In genomic region chr4:84675171-84675973, GRCm38 (mm10) we compare ENCODE assay signal across 8 mouse cellular contexts. TPM values are rescaled to one million over a fixed set of nuclear protein-coding genes. Genes with fewer than 3 reads are reported as not detected.
DNase-seq lines count a peak whose midpoint lies in the region; ATAC-seq lines count a peak whose summit lies in the region.

Bnc2 (minus strand) TSS chr4:84675275.

- peak; percentile 76 for ATAC-seq in embryonic facial prominence, embryonic 13.5 days (ENCODE audit: insufficient number of reproducible peaks, insufficient read depth, low FRiP score, low TSS enrichment, low read depth)
- peak; percentile 54; the same call in 1 of the 2 replicates for ATAC-seq in heart, embryonic 13.5 days (ENCODE audit: extremely low read depth, insufficient number of reproducible peaks, low FRiP score, low TSS enrichment)
- peak; percentile 81 for ATAC-seq in kidney, embryonic 16.5 days (ENCODE audit: low FRiP score, low TSS enrichment)

- peak within 1 kb of the TSS; percentile 93 for H3K9ac ChIP-seq in embryonic facial prominence, embryonic 13.5 days
- H3K9ac ChIP-seq in heart, embryonic 13.5 days, result peak within 1 kb of the TSS; percentile 81
- H3K9ac ChIP-seq in kidney, embryonic 16.5 days (replicated peaks; ENCODE audit: low read length), result peak within 1 kb of the TSS; percentile 77

- DNase-seq in 3134 (ENCODE audit: extremely low read depth, insufficient read length, low spot score), result peak; percentile 23
- DNase-seq in Muller cell, postnatal 12 days (ENCODE audit: inconsistent ontology term), result peak; percentile 76
- peak; percentile 55 for DNase-seq in lung, postnatal 10 days
- peak; percentile 72 for DNase-seq in retina, postnatal 1 day
- no peak for DNase-seq in yolk sac, embryonic 10.5 days (ENCODE audit: low spot score)

- H3K36me3 ChIP-seq in embryonic facial prominence, embryonic 13.5 days, result no peaks in the 10 kb centered on the region
- no peaks in the 10 kb centered on the region for H3K36me3 ChIP-seq in heart, embryonic 13.5 days
- H3K36me3 ChIP-seq in kidney, embryonic 16.5 days (ENCODE audit: insufficient read depth, low read length), result no peaks in the 10 kb centered on the region

- H3K9me3 ChIP-seq in embryonic facial prominence, embryonic 13.5 days, result no peaks in the 10 kb centered on the region
- no peaks in the 10 kb centered on the region for H3K9me3 ChIP-seq in heart, embryonic 13.5 days
- H3K9me3 ChIP-seq in kidney, embryonic 16.5 days (ENCODE audit: low read length), result no peaks in the 10 kb centered on the region

- WGBS in embryonic facial prominence, embryonic 13.5 days, result under 1% methylated on average over 80 of the region's 80 CpGs
- WGBS in heart, embryonic 13.5 days, result under 1% methylated on average over 56 of the region's 80 CpGs
- under 1% methylated on average over 75 of the region's 80 CpGs for WGBS in kidney, embryonic 16.5 days

- H3K4me3 ChIP-seq in embryonic facial prominence, embryonic 13.5 days, result peak within 1 kb of the TSS; percentile 76
- H3K4me3 ChIP-seq in heart, embryonic 13.5 days, result peak within 1 kb of the TSS; percentile 75
- peak within 1 kb of the TSS; percentile 76 for H3K4me3 ChIP-seq in kidney, embryonic 16.5 days (ENCODE audit: low read length)

- 0 out of 2 replicates have a peak, but pooled peaks cover 3% of the 10 kb centered on the region for H3K27me3 ChIP-seq in embryonic facial prominence, embryonic 13.5 days
- H3K27me3 ChIP-seq in heart, embryonic 13.5 days (replicated peaks), result peaks cover 68% of the 10 kb centered on the region
- H3K27me3 ChIP-seq in kidney, embryonic 16.5 days (ENCODE audit: insufficient read depth, low read length), result peaks cover 29% of the 10 kb centered on the region

- H3K4me2 ChIP-seq in embryonic facial prominence, embryonic 13.5 days, result peak within 1 kb of the TSS; percentile 86
- H3K4me2 ChIP-seq in heart, embryonic 13.5 days, result peak within 1 kb of the TSS; percentile 98
- peak within 1 kb of the TSS; percentile 96 for H3K4me2 ChIP-seq in kidney, embryonic 16.5 days (replicated peaks; ENCODE audit: low read depth, low read length)

- H3K4me1 ChIP-seq in embryonic facial prominence, embryonic 13.5 days, result peaks cover 20% of the 10 kb centered on the region
- peaks cover 13% of the 10 kb centered on the region for H3K4me1 ChIP-seq in heart, embryonic 13.5 days
- peaks cover 12% of the 10 kb centered on the region; the same call in 1 of the 2 replicates for H3K4me1 ChIP-seq in kidney, embryonic 16.5 days (ENCODE audit: insufficient read depth, low read length)

- H3K27ac ChIP-seq in embryonic facial prominence, embryonic 13.5 days, result peak within 1 kb of the TSS; percentile 95
- peak within 1 kb of the TSS; percentile 36; the same call in 1 of the 2 replicates for H3K27ac ChIP-seq in heart, embryonic 13.5 days (replicated peaks)
- H3K27ac ChIP-seq in kidney, embryonic 16.5 days (ENCODE audit: low read length), result peak within 1 kb of the TSS; percentile 80

RNA-seq across cellular contexts. Expression of gene Bnc2, which starts in this region (rescaled TPM):
- 28.8 and 33.8 TPM in 2 replicates for polyA plus RNA-seq in embryonic facial prominence, embryonic 13.5 days (2015; fragmentation: Nextera tagmentation; extraction: Ambion mirVana)
- polyA plus RNA-seq in heart, embryonic 13.5 days (2015; fragmentation: Nextera tagmentation; extraction: Ambion mirVana), result 1.4 and 1.7 TPM in 2 replicates
- 7.6 and 8.1 TPM in 2 replicates for polyA plus RNA-seq in kidney, embryonic 16.5 days (2015; fragmentation: Nextera tagmentation; extraction: Ambion mirVana)

Comparison
In these comparisons a context has a peak if more than half of its experiments do, and no peak if none do; other contexts are left out.
1. H3K27ac ChIP-seq: peak in every context shown above with its lines; median percentile 95 in embryonic facial prominence, embryonic 13.5 days; 80 in kidney, embryonic 16.5 days; 36 in heart, embryonic 13.5 days.